Mouse (Mus musculus) WW6 (cell line): Measurements from ENCODE around the gene Bud31.
"Not testable (repeated sequence)": the region's sequence is repeated elsewhere in the genome, so short reads cannot be mapped to it uniquely, and the experiment has no call there.

Experiments used
- DNase-seq: peaks from one replicate; pipeline ENCODE4 v3.0.0-alpha.2; 2013; ENCODE audit warnings: low read depth, low spot score

Gene Bud31

DNA sequence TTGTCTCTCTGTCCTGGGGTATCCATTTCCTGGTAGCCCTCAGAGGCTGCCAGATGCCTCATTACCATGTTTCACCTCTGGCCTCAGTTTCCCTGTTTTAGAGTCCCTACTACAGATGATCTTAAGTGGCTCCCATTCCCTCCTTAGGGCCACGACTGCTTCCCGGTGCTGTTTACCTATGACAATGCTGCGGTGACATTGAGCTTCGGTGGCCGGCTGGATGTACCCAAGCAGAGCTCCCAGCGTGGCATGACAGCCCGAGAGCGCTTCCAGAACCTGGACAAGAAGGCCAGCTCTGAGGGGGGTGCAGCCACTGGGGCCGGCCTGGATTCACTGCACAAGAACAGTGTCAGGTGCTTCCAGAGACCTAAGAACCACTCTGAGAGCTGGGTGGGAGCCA, 13.6 kb upstream of the Bud31 start:
- no peak for DNase-seq

DNA sequence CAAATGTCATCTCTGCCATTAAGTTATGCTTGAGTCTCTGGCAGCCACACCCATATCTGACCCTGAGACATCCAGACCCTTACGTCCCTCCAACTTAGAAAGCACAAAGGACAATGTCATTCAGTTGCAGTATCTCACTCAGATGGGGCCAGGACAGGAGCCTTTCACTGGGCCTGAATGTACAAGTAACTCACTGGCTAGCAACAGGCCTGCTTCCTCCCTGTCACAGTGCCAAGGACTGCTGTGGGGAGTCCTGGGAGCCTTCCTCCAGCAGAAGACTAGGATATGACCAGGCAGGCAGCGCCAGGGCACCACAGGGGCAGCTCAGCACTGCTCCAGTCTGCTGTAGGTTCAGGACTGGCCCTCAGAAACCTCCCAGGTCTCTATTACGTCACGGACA, 11.0 kb upstream of the Bud31 start:
- DNase-seq: no peak

DNA sequence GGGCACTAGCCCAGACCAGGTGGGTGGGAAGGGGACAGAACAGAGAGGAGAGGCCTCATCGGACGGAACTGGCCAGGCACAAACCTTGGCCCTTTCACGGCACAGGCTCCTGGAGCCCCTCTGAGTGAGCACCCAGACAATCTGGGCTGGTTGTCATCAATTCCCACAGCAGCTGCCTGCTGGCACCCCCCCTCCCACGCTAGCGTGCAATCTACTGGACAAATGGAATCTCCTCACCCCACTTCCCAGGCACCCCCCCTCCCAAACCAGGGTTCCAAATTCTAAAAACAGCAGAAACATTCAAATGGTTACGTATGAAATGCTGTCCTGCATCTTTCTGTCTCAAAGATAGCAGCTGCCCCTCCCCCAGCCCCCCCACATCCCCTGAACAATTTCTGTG, 10.4 kb upstream of the Bud31 start:
- not testable (repeated sequence) for DNase-seq

DNA sequence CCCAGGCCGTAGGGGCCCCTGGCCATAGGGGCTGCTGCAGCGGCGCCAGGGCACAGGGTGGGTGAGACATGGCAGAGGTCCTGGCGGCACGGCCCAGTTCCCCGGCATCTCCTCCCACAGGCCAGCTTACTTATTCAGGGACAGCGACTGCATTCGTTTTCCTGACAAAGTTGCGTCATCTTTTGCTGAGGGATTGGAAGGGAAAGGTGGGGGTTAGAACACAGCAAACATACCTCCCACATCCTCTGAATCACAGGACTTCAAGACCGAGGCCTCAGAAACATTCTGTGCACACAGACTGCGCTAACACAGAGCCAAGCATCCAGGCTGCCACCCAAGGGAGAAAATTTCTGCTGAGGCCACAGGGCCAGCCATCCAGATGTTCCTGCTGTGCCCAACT, 10.0 kb upstream of the Bud31 start:
- no peak for DNase-seq

- DNase-seq: no peak
Measured at GRCm38 (mm10) chr5:145130995-145131394, 9.2 kb upstream of the Bud31 start.

DNA sequence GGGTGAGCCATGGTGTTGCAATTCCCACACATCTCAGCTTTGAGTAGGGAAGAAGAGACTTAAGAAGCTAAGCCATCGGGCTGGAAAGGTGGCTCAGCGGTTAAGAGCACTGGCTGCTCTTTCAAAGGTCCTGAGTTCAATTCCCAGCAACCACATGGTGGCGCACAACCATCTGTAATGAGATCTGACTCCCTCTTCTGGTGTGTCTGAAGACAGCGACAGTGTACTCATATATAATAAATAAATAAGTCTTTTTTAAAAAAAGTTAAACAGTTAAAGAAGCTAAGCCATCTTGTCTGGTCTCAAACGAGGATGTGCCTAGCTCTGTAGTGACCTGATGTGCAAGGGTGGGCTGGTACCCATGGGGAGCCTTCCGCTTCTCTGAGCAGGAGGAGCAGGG, 6.9 kb upstream of the Bud31 start:
- not testable (repeated sequence) for DNase-seq

- no peak for DNase-seq
Measured at GRCm38 (mm10) chr5:145138836-145139235, 1.3 kb upstream of the Bud31 start.

GRCm38 (mm10) chr5:145140611-145141010, 449 bp downstream of the Bud31 start:
- no peak for DNase-seq

- no peak for DNase-seq
Measured at GRCm38 (mm10) chr5:145147748-145148147, 7.6 kb downstream of the Bud31 start.

DNA sequence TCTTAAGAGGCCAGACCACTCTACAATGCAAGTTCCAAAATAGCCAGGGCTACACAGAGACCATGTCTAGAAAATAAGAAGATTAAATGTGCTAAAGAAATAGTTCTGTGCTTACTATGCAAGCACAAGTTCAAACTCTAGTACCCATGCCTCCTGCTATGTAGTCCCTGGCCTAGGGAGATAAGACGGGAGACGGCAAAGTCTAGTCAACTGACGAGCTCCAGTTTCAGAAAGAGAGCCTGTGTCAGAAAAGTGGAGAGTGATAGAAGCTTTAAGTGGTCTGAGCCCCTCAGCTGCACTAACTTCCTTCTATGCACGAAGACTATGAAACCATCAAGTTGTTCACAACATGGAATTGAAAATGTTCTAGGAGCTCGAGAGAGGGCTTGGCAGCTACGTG, 9.1 kb downstream of the Bud31 start:
- no peak for DNase-seq

- DNase-seq: no peak
Measured at GRCm38 (mm10) chr5:145152690-145153089, 12.5 kb downstream of the Bud31 start.

GRCm38 (mm10) chr5:145161361-145161760, 21.2 kb downstream of the Bud31 start:
- no peak for DNase-seq

GRCm38 (mm10) chr5:145164710-145165109, 24.5 kb downstream of the Bud31 start:
- DNase-seq: no peak

GRCm38 (mm10) chr5:145165184-145165583, 25.0 kb downstream of the Bud31 start:
- DNase-seq: no peak

GRCm38 (mm10) chr5:145166536-145167305, 26.6 kb downstream of the Bud31 start, which contains the start of the genes Ptcd1 and Cpsf4:
Ptcd1 (minus strand) TSS chr5:145167108.
Cpsf4 (plus strand) TSS chr5:145167213.
- peak; percentile 97 for DNase-seq

GRCm38 (mm10) chr5:145167306-145167661, 27.1 kb downstream of the Bud31 start:
- no peak for DNase-seq

- DNase-seq: no peak
Measured at GRCm38 (mm10) chr5:145178461-145178980, 38.4 kb downstream of the Bud31 start.

GRCm38 (mm10) chr5:145185244-145185643, 45.1 kb downstream of the Bud31 start:
- no peak for DNase-seq

DNA sequence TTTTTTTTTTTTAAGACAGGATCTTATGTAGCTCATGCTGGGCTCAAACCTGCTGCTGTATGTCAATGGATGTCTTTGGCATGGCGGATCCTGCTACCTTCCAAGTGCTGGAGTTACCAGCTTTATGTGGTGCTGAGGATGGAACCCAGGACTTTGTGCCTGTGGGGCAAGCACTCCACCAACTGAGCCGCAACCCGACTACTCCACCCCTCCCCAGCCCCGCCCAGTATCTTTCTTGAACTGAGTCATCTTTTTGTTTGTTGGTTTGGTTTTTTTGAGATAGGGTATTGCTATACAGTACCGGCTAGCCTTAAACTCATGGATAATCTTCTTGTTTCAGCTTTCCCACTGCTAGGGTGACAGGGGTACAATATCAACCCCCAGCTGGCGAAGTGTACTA, 49.3 kb downstream of the Bud31 start:
- DNase-seq: no peak

DNA sequence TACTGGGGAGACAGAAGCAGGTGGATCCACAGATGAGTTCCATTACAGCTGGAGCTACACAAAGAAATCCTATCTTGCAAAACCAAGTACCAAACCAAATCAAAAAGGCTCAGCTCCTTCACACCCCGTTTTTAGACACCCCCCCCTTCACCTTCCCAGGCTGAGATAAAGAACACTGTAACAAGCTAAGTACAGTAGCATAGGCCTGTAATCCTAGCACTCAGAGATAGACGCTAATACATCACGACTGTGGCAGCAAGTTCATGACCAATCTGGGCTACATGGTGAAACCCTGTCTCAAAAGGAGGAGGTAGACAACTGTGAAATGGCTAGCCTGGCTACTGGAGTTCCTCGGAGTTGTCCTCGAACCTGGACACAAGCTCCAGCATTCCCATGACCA, 50.2 kb downstream of the Bud31 start:
- no peak for DNase-seq

GRCm38 (mm10) chr5:145190875-145191798, 51.0 kb downstream of the Bud31 start:
- DNase-seq: peak; percentile 86

GRCm38 (mm10) chr5:145191962-145192361, 51.8 kb downstream of the Bud31 start, which contains the start of gene Atp5j2:
Atp5j2 (minus strand) TSS chr5:145192062.
- no peak for DNase-seq
